Mouse (Mus musculus): Measurements from ENCODE around the gene Slc25a13. TPM values are rescaled to one million over a fixed set of nuclear protein-coding genes. Genes with fewer than 3 reads are reported as not detected.

Gene Slc25a13
- polyA plus RNA-seq, 1 experiment from 2014 or later: 25.7 TPM

DNA sequence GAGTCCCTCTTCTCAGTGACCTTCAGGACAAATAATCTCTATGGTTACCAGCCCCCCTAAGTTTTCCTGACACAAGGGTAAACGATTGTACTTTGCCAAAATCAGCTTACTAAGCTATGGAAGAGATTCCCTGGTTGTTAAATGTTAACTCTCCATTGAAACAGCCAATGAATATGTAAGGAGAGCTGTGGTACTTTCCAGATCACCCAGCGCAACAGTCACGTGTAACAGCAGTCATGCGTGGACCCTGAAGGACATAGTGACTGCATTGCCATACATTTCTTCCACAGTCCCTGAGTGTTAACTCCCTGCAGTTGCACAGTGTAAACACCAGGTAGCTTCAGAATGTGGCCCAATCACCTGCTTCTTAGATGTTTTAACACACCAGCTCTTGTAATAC lies 82.0 kb downstream of the Slc25a13 start:
- H3K27me3 ChIP-seq: no peaks in the 10 kb centered on the region
- 89% methylated on average over 4 of the region's 4 CpGs for WGBS
- H3K36me3 ChIP-seq: peaks cover 10% of the 10 kb centered on the region
- no peak for ATAC-seq (ENCODE audit: low FRiP score, low read depth)
- H3K9ac ChIP-seq: no peak overlapping the region
- no peak overlapping the region for H3K4me3 ChIP-seq
- H3K27ac ChIP-seq: no peak overlapping the region
- H3K9me3 ChIP-seq: 0 out of 2 replicates have a peak, but pooled peaks cover 5% of the 10 kb centered on the region
- no peak overlapping the region for H3K4me2 ChIP-seq (replicated peaks)
- H3K4me1 ChIP-seq: no peaks in the 10 kb centered on the region

DNA sequence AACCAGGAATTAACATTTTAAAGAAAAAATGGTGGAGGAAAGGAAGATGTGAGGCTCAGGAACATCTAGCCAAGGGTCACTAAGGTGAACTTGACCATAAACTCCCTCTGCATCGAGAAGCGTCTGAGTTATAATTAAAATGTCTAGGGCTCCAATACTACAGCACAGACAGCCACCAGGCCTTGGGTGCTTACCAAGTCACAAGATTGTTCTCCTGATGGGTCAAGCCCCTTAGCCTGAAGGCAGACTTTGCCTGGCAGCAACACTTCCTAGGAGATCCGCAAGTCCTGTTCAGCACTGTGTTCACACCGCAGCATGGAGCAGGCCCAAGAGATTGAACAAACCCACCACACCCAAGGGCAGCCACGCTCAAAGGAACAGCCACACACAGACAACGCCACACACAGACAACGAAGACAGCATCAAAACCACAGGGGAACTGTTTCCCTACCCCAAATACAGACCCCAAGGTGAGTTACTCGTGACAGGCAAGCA lies 83.4 kb downstream of the Slc25a13 start:
- no peak for ATAC-seq (ENCODE audit: low FRiP score, low read depth)
- no peak overlapping the region for H3K27ac ChIP-seq
- 0 out of 2 replicates have a peak, but pooled peaks cover 5% of the 10 kb centered on the region for H3K9me3 ChIP-seq
- H3K9ac ChIP-seq: no peak overlapping the region
- H3K36me3 ChIP-seq: peaks cover 2% of the 10 kb centered on the region
- H3K4me1 ChIP-seq: no peaks in the 10 kb centered on the region
- no peaks in the 10 kb centered on the region for H3K27me3 ChIP-seq
- WGBS: 88% methylated on average over 8 of the region's 8 CpGs
- no peak overlapping the region for H3K4me2 ChIP-seq (replicated peaks)
- no peak overlapping the region for H3K4me3 ChIP-seq

DNA sequence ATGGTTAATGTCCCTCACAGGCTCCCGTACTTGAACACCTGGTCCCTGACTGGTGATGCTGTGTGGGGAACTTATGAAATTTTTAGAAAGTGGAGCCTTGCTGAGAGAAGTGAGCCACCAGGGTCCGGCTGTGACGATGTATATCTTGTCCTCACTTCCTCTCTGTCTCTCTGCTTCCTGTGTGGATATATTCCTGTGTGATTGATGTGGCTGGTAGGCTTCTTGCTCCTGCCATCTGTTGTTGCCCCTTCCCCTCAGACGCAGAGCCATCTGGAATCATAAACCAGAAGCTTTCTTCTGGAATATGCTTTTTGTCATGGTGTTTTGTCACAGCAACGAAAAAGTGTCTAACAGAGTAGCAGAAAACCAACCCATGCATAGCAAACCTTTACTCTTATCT lies 84.9 kb downstream of the Slc25a13 start:
- Histone ChIP-seq H3K4me1 (no peaks in the 10 kb centered on the region), H3K36me3 (no peaks in the 10 kb centered on the region), H3K27me3 (no peaks in the 10 kb centered on the region), H3K27ac (no peak overlapping the region), H3K9ac (no peak overlapping the region), H3K9me3 (0 out of 2 replicates have a peak, but pooled peaks cover 3% of the 10 kb centered on the region), H3K4me3 (no peak overlapping the region), H3K4me2 (replicated peaks) (no peak overlapping the region)
- WGBS: 69% methylated on average over 5 of the region's 5 CpGs
- no peak for ATAC-seq (ENCODE audit: low FRiP score, low read depth)

DNA sequence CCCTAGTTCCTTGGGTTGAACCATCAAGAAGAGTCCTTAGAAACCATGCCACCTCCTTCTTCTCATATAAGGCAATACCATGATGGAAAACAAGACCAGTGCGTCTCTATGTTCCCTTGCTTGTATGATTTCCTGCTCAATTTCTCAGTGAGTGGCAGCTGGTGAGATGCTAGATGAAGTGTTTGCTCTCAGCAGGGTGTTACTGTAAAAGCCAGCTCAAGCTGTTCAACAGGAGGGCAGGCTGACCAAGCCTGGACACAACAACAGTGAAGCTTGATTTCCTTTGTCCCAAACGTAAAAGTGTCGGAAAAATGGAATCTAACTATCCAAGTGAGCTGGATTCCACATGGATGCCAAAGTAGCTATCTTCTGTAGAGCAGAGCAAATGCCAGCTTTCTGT lies 91.4 kb downstream of the Slc25a13 start:
- WGBS: 70% methylated on average over 3 of the region's 3 CpGs
- H3K4me3 ChIP-seq: no peak overlapping the region
- H3K27ac ChIP-seq: no peak overlapping the region
- ATAC-seq (ENCODE audit: low FRiP score, low read depth): no peak
- H3K4me2 ChIP-seq (replicated peaks): no peak overlapping the region
- H3K27me3 ChIP-seq: no peaks in the 10 kb centered on the region
- no peak overlapping the region for H3K9ac ChIP-seq
- 0 out of 2 replicates have a peak, but pooled peaks cover 4% of the 10 kb centered on the region for H3K36me3 ChIP-seq
- no peaks in the 10 kb centered on the region for H3K4me1 ChIP-seq
- no peaks in the 10 kb centered on the region for H3K9me3 ChIP-seq

DNA sequence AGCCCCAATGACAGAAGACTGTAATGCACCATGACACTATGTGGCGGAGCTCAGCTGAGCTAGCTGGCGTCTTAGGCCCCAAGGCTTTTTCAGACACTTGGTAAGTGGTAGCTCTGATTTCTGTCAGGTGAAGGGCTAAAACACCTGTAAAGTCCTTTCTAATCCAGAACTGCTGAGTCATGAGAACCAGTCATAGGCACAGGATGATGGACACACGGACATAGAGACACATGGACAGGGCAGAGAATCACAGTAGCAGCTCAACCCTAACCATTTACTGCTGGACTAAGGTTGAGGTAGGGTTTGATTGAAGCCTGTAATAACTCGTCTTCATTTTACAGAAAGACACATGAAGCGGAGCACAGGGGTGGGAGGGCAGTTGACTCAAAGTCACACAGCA lies 95.1 kb downstream of the Slc25a13 start:
- no peak overlapping the region for H3K27ac ChIP-seq
- peaks cover 12% of the 10 kb centered on the region; the same call in 1 of the 2 replicates for H3K36me3 ChIP-seq
- WGBS: 92% methylated on average over 5 of the region's 5 CpGs
- peaks cover 3% of the 10 kb centered on the region; the same call in 1 of the 2 replicates for H3K4me1 ChIP-seq
- ATAC-seq (ENCODE audit: low FRiP score, low read depth): no peak
- H3K4me3 ChIP-seq: no peak overlapping the region
- no peak overlapping the region for H3K4me2 ChIP-seq (replicated peaks)
- H3K9ac ChIP-seq: no peak overlapping the region
- no peaks in the 10 kb centered on the region for H3K27me3 ChIP-seq
- no peaks in the 10 kb centered on the region for H3K9me3 ChIP-seq

DNA sequence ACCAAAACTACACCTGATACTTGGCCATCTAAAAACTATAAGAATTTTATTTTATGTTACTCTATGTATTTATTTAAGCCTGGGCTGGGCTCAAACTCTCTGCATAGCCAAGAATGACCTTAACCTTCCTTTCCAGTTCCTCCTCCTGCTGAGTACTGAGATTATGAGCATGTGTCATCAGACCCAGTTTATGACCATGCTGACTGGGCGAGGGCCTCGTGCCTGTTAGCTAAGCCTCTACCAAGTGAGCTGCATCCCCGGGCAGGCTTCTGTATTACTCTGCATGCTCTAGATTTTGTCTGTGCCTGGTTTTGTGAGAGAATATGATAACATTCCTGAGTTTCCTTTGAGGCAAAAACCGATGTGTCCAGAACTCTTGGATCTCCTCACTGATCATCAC lies 96.1 kb downstream of the Slc25a13 start:
- WGBS: 73% methylated on average over 4 of the region's 4 CpGs
- Histone ChIP-seq H3K27me3 (no peaks in the 10 kb centered on the region), H3K4me3 (no peak overlapping the region), H3K9me3 (no peaks in the 10 kb centered on the region), H3K4me2 (replicated peaks) (no peak overlapping the region), H3K4me1 (peaks cover 10% of the 10 kb centered on the region), H3K36me3 (peaks cover 12% of the 10 kb centered on the region; the same call in 1 of the 2 replicates), H3K27ac (no peak overlapping the region), H3K9ac (no peak overlapping the region)
- ATAC-seq (ENCODE audit: low FRiP score, low read depth): no peak

DNA sequence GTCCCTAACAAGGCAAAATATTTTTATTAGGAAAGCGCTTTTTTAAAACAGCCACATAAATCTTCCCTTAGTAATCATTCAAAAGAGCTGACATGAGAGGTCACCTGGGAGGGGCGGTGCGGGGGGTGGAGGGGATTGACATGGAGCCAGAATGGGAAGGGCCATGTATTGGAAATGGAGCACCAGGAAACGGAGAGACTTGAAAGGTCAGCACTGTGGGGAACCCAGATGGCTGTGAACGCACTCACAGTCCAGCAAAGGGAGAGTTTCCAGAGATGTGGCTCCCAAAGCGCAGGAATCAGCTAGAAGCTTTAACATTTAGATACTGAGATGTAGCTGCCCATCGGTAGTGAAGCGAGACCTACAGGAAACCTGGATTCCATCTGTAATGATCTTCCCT lies 101.2 kb downstream of the Slc25a13 start:
- Histone ChIP-seq H3K4me3 (no peak overlapping the region), H3K4me1 (peaks cover 42% of the 10 kb centered on the region), H3K9me3 (no peaks in the 10 kb centered on the region), H3K27ac (no peak overlapping the region), H3K9ac (no peak overlapping the region), H3K4me2 (replicated peaks) (no peak overlapping the region), H3K27me3 (no peaks in the 10 kb centered on the region), H3K36me3 (peaks cover 9% of the 10 kb centered on the region; the same call in 1 of the 2 replicates)
- 66% methylated on average over 8 of the region's 8 CpGs for WGBS
- ATAC-seq (ENCODE audit: low FRiP score, low read depth): no peak

DNA sequence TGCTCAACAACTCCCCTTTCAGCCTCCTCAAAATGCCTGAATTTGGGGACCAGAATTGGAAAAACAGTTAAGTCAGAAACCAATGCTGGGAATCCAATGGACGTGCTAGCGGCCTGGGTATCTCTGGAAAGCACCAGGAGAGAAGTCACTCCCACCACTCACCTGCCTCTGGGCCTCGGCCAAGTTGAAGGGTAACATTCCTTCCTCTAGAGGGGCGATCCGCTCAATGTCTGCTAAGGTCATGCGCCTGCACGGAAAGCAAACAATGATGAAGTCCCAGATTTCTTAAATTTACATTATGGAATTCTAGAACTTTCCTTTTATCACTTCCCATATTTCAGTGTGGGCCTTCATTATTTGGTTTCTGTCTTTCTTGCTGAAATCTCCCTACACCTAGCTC lies 103.2 kb downstream of the Slc25a13 start:
- Histone ChIP-seq H3K9me3 (no peaks in the 10 kb centered on the region), H3K4me3 (no peak overlapping the region), H3K4me1 (peaks cover 42% of the 10 kb centered on the region), H3K27ac (peak overlapping the region; percentile 52; the same call in 1 of the 2 replicates), H3K9ac (no peak overlapping the region), H3K36me3 (peaks cover 7% of the 10 kb centered on the region), H3K4me2 (replicated peaks) (no peak overlapping the region), H3K27me3 (no peaks in the 10 kb centered on the region)
- 49% methylated on average over 7 of the region's 7 CpGs for WGBS
- ATAC-seq (ENCODE audit: low FRiP score, low read depth): peak; percentile 63; the same call in 1 of the 2 replicates

DNA sequence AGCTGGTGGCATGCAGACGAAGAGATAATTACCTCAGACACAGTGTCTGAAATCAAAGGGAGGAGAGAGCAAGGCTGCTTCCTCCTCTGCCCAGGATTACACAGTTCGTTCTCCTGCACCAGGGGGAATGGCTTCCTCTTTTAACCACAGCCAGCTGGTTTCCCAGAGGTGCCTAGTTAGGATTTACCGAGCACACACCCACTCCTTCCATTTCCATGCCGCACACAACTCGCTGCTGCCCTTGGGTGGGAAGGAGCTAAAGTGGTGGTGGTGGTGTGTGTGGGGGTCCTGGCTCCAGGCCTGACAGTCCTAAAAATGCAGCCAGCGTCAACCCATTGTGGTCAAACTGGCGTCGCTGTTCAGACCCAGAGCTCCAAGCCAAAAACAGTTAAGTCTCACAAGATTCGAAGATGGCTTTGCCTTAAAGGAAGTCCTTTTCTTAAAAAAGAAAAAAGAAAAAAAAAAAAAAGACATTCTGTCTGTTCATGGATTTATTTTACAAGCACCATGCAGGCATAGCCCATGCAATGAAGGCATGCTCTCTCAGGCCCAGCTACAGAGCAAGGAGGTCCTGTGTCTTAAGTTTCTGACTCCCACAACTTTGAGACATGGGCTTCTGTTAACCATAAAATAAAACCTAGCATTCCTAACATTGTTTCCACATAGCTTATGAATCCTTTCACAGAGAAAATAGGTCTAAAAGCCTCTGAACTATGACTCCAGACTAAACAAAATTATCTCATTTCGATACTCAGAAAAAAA lies 104.0 kb downstream of the Slc25a13 start:
- Histone ChIP-seq H3K36me3 (peaks cover 11% of the 10 kb centered on the region), H3K4me2 (replicated peaks) (peak overlapping the region; percentile 21; the same call in 1 of the 2 replicates), H3K27me3 (no peaks in the 10 kb centered on the region), H3K9ac (0 out of 2 replicates have a peak overlapping the region, but pooled peaks have one; percentile 40), H3K9me3 (no peaks in the 10 kb centered on the region), H3K4me1 (peaks cover 42% of the 10 kb centered on the region), H3K4me3 (no peak overlapping the region), H3K27ac (peak overlapping the region; percentile 58; the same call in 1 of the 2 replicates)
- ATAC-seq (ENCODE audit: low FRiP score, low read depth): peak; percentile 64
- WGBS: 40% methylated on average over 10 of the region's 10 CpGs

DNA sequence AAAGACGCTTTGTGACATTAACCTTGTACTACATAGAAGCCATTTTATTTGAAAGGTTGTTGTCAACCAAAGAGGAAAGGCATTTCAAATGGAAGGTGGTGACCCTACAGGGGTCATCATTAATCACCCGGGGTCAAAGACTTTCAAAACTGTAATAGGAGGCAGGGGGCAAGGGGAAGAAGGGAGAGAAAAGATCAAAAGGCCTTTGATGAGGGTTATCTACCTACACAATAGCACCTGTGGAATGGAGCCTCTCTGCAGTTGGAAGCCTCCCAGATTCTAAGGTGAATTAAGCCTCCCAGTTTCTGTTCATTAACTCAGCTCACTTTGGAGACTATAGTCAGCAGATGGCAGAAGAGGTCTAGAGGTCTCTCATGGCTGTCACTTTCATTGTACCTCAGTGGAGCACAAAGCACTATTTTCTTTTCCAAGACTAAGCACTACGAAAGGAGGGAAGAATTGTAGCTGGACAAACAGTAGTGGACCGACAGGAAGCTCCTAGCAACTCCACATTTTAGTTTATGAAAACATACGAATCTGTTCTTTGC lies 109.5 kb downstream of the Slc25a13 start:
- no peaks in the 10 kb centered on the region for H3K9me3 ChIP-seq
- H3K27ac ChIP-seq: no peak overlapping the region
- no peak overlapping the region for H3K4me2 ChIP-seq (replicated peaks)
- H3K27me3 ChIP-seq: peaks cover 3% of the 10 kb centered on the region; the same call in 1 of the 2 replicates
- H3K9ac ChIP-seq: no peak overlapping the region
- H3K4me3 ChIP-seq: no peak overlapping the region
- 58% methylated on average over 5 of the region's 5 CpGs for WGBS
- peaks cover 21% of the 10 kb centered on the region for H3K4me1 ChIP-seq
- no peak for ATAC-seq (ENCODE audit: low FRiP score, low read depth)
- H3K36me3 ChIP-seq: peaks cover 22% of the 10 kb centered on the region

DNA sequence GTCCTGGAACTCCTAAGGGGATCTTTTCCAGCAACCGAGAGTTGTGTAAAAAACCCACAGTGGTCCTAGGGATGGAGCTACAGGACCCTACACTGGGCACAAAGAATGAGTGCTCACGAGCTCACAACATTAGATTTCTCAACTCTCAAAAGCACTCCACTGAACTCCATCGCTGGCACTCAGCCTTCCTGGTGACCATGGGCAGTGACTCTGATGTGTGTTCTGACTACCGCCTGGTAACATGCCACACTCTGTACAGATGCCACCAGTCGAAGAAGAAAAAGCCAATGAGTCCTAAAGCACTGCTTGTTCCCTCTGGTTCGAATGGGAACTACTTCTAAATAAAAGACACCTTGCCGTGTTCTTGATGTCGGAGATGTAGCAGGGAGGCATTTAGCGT lies 111.4 kb downstream of the Slc25a13 start:
- Histone ChIP-seq H3K9me3 (no peaks in the 10 kb centered on the region), H3K27ac (no peak overlapping the region), H3K4me3 (no peak overlapping the region), H3K36me3 (peaks cover 22% of the 10 kb centered on the region), H3K4me1 (peaks cover 34% of the 10 kb centered on the region), H3K9ac (no peak overlapping the region), H3K27me3 (peaks cover 3% of the 10 kb centered on the region; the same call in 1 of the 2 replicates), H3K4me2 (replicated peaks) (no peak overlapping the region)
- WGBS: 88% methylated on average over 9 of the region's 9 CpGs
- no peak for ATAC-seq (ENCODE audit: low FRiP score, low read depth)

DNA sequence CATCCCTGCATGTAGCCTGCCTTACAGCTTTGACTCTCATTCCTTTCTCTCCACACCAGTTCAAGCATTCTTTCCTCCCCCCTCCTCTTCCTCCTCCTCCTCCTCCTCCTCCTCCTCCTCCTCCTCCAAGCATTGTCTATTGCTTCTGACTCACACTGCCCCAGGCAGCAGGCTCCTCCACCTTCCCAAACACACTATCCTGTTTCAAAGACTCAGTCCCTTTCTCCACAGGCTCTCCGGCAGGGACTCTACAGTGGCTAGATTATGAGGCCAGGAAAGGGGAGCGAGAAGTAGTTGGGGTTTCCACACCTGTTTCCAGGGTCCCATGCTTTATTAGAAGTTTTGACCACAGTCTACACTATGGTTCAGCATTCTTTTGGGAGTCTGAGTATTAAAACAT lies 113.5 kb downstream of the Slc25a13 start:
- H3K4me2 ChIP-seq (replicated peaks): no peak overlapping the region
- no peak overlapping the region for H3K4me3 ChIP-seq
- no peak overlapping the region for H3K27ac ChIP-seq
- H3K27me3 ChIP-seq: peaks cover 3% of the 10 kb centered on the region; the same call in 1 of the 2 replicates
- no peaks in the 10 kb centered on the region for H3K9me3 ChIP-seq
- peak; percentile 68 for ATAC-seq (ENCODE audit: low FRiP score, low read depth)
- peaks cover 38% of the 10 kb centered on the region for H3K4me1 ChIP-seq
- H3K36me3 ChIP-seq: peaks cover 22% of the 10 kb centered on the region
- no peak overlapping the region for H3K9ac ChIP-seq
- WGBS: 36% methylated on average over 2 of the region's 2 CpGs
